Mouse (Mus musculus) gastrocnemius, adult 18-20 months (tissue): ENCODE measurements around the gene Ddost. TPM values are rescaled to one million over a fixed set of nuclear protein-coding genes. Genes with fewer than 3 reads are reported as not detected.
"Not testable (repeated sequence)": the region's sequence is repeated elsewhere in the genome, so short reads cannot be mapped to it uniquely, and the experiment has no call there.

ENCODE experiments used
- DNase-seq: peaks from one replicate; pipeline ENCODE4 v3.0.0; 2021; ENCODE audit warnings: low spot score
- total RNA-seq, 2 experiments: library from RNA; stranded (reverse); gene quantifications; 2 replicates each; pipeline ENCODE4 v1.2.3; 2021

Ddost gene
- total RNA-seq, 2 experiments from 2014 or later = 29.5 to 34.0 TPM

GRCm38 (mm10) chr4:138310311-138310910, 5.9 kb downstream of the Ddost start:
- no peak for DNase-seq

GRCm38 (mm10) chr4:138311595-138311994, 7.1 kb downstream of the Ddost start:
- no peak for DNase-seq

- DNase-seq = no peak
Observed at GRCm38 (mm10) chr4:138312105-138312504, 7.6 kb downstream of the Ddost start.

GRCm38 (mm10) chr4:138313021-138313420, 8.5 kb downstream of the Ddost start:
- no peak for DNase-seq

- no peak for DNase-seq
Observed at GRCm38 (mm10) chr4:138313795-138314194, 9.3 kb downstream of the Ddost start.

- DNase-seq = no peak
Observed at GRCm38 (mm10) chr4:138315781-138316180, 11.3 kb downstream of the Ddost start.

GRCm38 (mm10) chr4:138316369-138316768, 11.8 kb downstream of the Ddost start:
- no peak for DNase-seq

- DNase-seq = peak; percentile 53
Observed at GRCm38 (mm10) chr4:138318509-138319266, 14.2 kb downstream of the Ddost start.

GRCm38 (mm10) chr4:138319508-138319907, 15.0 kb downstream of the Ddost start:
- DNase-seq = peak; percentile 87

GRCm38 (mm10) chr4:138320711-138321110, 16.2 kb downstream of the Ddost start:
- no peak for DNase-seq

- no peak for DNase-seq
Observed at GRCm38 (mm10) chr4:138321488-138321887, 17.0 kb downstream of the Ddost start.

GRCm38 (mm10) chr4:138322692-138323091, 18.2 kb downstream of the Ddost start:
- no peak for DNase-seq

GRCm38 (mm10) chr4:138323753-138324152, 19.2 kb downstream of the Ddost start:
- DNase-seq = peak; percentile 39

GRCm38 (mm10) chr4:138324451-138324850, 19.9 kb downstream of the Ddost start:
- no peak for DNase-seq

GRCm38 (mm10) chr4:138325466-138326076, 21.0 kb downstream of the Ddost start:
- DNase-seq = peak; percentile 99

GRCm38 (mm10) chr4:138326077-138326695, 21.7 kb downstream of the Ddost start, which contains the start of gene Pink1:
Gene Pink1, minus strand, starts transcription at chr4:138326307.
- peak; percentile 94 for DNase-seq

- DNase-seq = not testable (repeated sequence)
Observed at GRCm38 (mm10) chr4:138327155-138327554, 22.6 kb downstream of the Ddost start.

GRCm38 (mm10) chr4:138327891-138328470, 23.5 kb downstream of the Ddost start:
- no peak for DNase-seq

GRCm38 (mm10) chr4:138330264-138330671, 25.7 kb downstream of the Ddost start:
- DNase-seq = no peak

GRCm38 (mm10) chr4:138331647-138332046, 27.1 kb downstream of the Ddost start:
- no peak for DNase-seq

GRCm38 (mm10) chr4:138333135-138333534, 28.6 kb downstream of the Ddost start:
- no peak for DNase-seq

GRCm38 (mm10) chr4:138335036-138335435, 30.5 kb downstream of the Ddost start:
- DNase-seq = peak; percentile 51
